Mouse (Mus musculus): Measurements from ENCODE around the gene Tns1. TPM values are rescaled to one million over a fixed set of nuclear protein-coding genes. Genes with fewer than 3 reads are reported as not detected.

Gene Tns1
- total and polyA plus RNA-seq, 3 experiments, result 0.40 to 3.6 (median 0.89) TPM

DNA sequence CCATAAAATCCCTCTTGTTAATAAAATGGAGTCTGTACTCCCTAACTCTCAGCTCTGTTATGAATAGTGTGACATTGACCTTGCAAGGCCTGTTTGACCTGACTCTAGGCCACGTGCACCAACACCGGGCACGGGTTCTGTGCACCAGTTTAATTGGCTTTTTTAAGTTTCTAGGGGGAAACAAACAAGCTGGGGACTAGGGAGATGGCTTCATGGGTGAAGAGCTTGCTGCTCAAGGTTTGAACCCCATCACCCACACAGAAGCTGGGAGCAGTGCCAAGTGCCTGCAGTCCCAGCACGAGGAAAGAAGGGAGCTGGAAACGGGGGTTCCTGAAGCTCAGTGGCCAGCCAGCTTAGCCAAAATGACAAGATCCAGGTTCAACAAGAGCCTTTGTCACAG lies 192.4 kb downstream of the Tns1 start:
- Histone ChIP-seq H3K27ac (ENCODE audit: insufficient read depth, low read depth) (no peak overlapping the region), H3K4me1 (ENCODE audit: control insufficient read depth in 1 of 2, insufficient read depth in 2 of 2) (peaks cover 8 to 29% of the 10 kb centered on the region in 2 experiments), H3K9me3 (replicated peaks; ENCODE audit: low read length) (no peaks in the 10 kb centered on the region), H3K36me3 (replicated peaks in 1 of 2; ENCODE audit: control insufficient read depth in 1 of 2, insufficient read depth in 1 of 2, low read length in 1 of 2) (peaks cover 0 to 6% of the 10 kb centered on the region in 2 experiments), H3K79me2 (replicated peaks; ENCODE audit: control insufficient read depth, extremely low read depth, insufficient read depth, poor library complexity, severe bottlenecking) (no peaks in the 10 kb centered on the region), H3K4me3 (replicated peaks in 1 of 3; ENCODE audit: low read depth in 2 of 3, low read length in 2 of 3, poor library complexity in 1 of 3) (no peak overlapping the region), H3K9ac (ENCODE audit: insufficient read depth, low read depth) (no peak overlapping the region), H3K27me3 (replicated peaks) (no peaks in the 10 kb centered on the region), H3K4me2 (ENCODE audit: insufficient read depth, low read depth, poor library complexity, severe bottlenecking) (no peak overlapping the region)
- in situ Hi-C loops (cut with MboI; ENCODE audit: low pct_ligation_motif_present, low pct_unique_long_range_greater_than_20kb, low sequenced_read_pairs) (no loop called here), dilution Hi-C loops (cut with MboI; ENCODE audit: extremely low pct_ligation_motif_present, extremely low pct_unique_long_range_greater_than_20kb, low sequenced_read_pairs) (no loop called here)
- DNase-seq (ENCODE audit: extremely low read depth), result no peak
- TF ChIP-seq NELFE (IDR thresholded peaks at IDR 0.05; ENCODE audit: low read depth, low read length) (no peak), PAX5 (IDR thresholded peaks at IDR 0.05; ENCODE audit: low read length) (no peak), EP300 (IDR thresholded peaks at IDR 0.05; ENCODE audit: low read length) (no peak), ZC3H11A (IDR thresholded peaks at IDR 0.05; ENCODE audit: low read depth, low read length) (no peak), ZNF384 (IDR thresholded peaks at IDR 0.05; ENCODE audit: low read depth, low read length) (no peak), USF2 (conservative IDR thresholded peaks at IDR 0.05; ENCODE audit: low read depth, low read length) (no peak), NRF1 (IDR thresholded peaks at IDR 0.05; ENCODE audit: low read depth, low read length) (no peak), MAFK (IDR thresholded peaks at IDR 0.05; ENCODE audit: insufficient replicate concordance, low read length) (no peak), CHD1 (IDR thresholded peaks at IDR 0.05; ENCODE audit: low read depth, low read length) (no peak), E2F4 (IDR thresholded peaks at IDR 0.05; ENCODE audit: insufficient replicate concordance, low read depth, low read length) (no peak), ZKSCAN1 (IDR thresholded peaks at IDR 0.05; ENCODE audit: borderline replicate concordance, low read depth, low read length) (no peak)

- no peaks in the 10 kb centered on the region for H3K27me3 ChIP-seq (replicated peaks)
- H3K4me3 ChIP-seq (replicated peaks in 1 of 3; ENCODE audit: low read depth in 2 of 3, low read length in 2 of 3, poor library complexity in 1 of 3), result no peak overlapping the region
- H3K4me1 ChIP-seq (ENCODE audit: control insufficient read depth in 1 of 2, insufficient read depth in 2 of 2), result peaks cover 0 to 21% of the 10 kb centered on the region in 2 experiments; a peak in 2 of 4 replicates
- no peak overlapping the region for H3K9ac ChIP-seq (ENCODE audit: insufficient read depth, low read depth)
- H3K9me3 ChIP-seq (replicated peaks; ENCODE audit: low read length), result no peaks in the 10 kb centered on the region
- in situ Hi-C loops (cut with MboI; ENCODE audit: low pct_ligation_motif_present, low pct_unique_long_range_greater_than_20kb, low sequenced_read_pairs) (no loop called here), dilution Hi-C loops (cut with MboI; ENCODE audit: extremely low pct_ligation_motif_present, extremely low pct_unique_long_range_greater_than_20kb, low sequenced_read_pairs) (no loop called here)
- H3K79me2 ChIP-seq (replicated peaks; ENCODE audit: control insufficient read depth, extremely low read depth, insufficient read depth, poor library complexity, severe bottlenecking), result no peaks in the 10 kb centered on the region
- H3K36me3 ChIP-seq (replicated peaks in 1 of 2; ENCODE audit: control insufficient read depth in 1 of 2, insufficient read depth in 1 of 2, low read length in 1 of 2), result peaks cover 0 to 9% of the 10 kb centered on the region in 2 experiments
- DNase-seq (ENCODE audit: extremely low read depth), result no peak
- no peak overlapping the region for H3K27ac ChIP-seq (ENCODE audit: insufficient read depth, low read depth)
- TF ChIP-seq TCF12 (IDR thresholded peaks at IDR 0.05; ENCODE audit: low read depth, low read length) (no peak), ZC3H11A (IDR thresholded peaks at IDR 0.05; ENCODE audit: low read depth, low read length) (no peak), JUND (conservative IDR thresholded peaks at IDR 0.05; ENCODE audit: low read depth, low read length) (no peak), USF1 (IDR thresholded peaks at IDR 0.05; ENCODE audit: low read depth, low read length) (no peak), MEF2A (IDR thresholded peaks at IDR 0.05; ENCODE audit: borderline replicate concordance, low read depth, low read length) (no peak), ZKSCAN1 (IDR thresholded peaks at IDR 0.05; ENCODE audit: borderline replicate concordance, low read depth, low read length) (no peak), NRF1 (IDR thresholded peaks at IDR 0.05; ENCODE audit: low read depth, low read length) (no peak), ZMIZ1 (IDR thresholded peaks at IDR 0.05; ENCODE audit: low read depth, low read length) (no peak), MXI1 (IDR thresholded peaks at IDR 0.05; ENCODE audit: low read depth, low read length) (no peak), ZNF384 (IDR thresholded peaks at IDR 0.05; ENCODE audit: low read depth, low read length) (no peak), MAFK (IDR thresholded peaks at IDR 0.05; ENCODE audit: insufficient replicate concordance, low read length) (no peak)
- H3K4me2 ChIP-seq (ENCODE audit: insufficient read depth, low read depth, poor library complexity, severe bottlenecking), result no peak overlapping the region
These were observed 193.7 kb downstream of the Tns1 start for GRCm38 (mm10) chr1:73930411-73931134.

Measured in CH12.LX (cell line).